Mouse (Mus musculus): Measurements from ENCODE around the gene Fam131a.
"Not testable (repeated sequence)": the region's sequence is repeated elsewhere in the genome, so short reads cannot be mapped to it uniquely, and the experiment has no call there.

Gene Fam131a

DNA sequence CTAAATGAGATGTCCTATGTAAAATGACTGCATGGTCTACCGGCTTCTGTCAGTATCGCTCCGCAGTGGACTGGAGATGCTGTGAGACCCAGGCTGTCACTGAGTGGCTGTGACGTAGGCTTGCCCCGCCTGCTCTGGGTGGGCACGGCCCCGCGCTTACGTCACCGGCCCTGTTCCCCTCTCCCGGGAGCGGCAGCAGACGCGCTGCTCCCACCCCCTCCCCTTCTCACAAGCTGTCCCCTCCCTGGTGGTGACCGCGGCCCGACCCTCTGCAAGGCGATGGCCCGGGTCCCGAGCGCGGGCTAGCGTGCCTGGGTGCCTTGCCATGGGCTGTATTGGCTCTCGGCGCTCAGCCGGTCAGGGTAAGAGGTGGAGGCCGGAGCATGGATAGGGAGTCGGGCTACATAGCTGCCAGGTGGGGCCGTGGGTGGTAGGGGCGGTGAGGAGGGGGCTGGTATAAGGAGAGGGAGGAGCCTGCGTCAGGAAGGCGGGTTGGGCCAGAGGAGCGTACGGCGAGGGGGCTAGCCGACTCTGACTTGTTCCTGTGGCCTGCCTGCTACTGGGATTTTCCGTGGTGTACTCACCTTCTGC is at the start of gene Fam131a:
TSS of gene Fam131a (plus strand) at position 131 of the 591 bp plus-strand sequence.
- peak; percentile 73 for DNase-seq (ENCODE audit: low read depth, low spot score)

DNA sequence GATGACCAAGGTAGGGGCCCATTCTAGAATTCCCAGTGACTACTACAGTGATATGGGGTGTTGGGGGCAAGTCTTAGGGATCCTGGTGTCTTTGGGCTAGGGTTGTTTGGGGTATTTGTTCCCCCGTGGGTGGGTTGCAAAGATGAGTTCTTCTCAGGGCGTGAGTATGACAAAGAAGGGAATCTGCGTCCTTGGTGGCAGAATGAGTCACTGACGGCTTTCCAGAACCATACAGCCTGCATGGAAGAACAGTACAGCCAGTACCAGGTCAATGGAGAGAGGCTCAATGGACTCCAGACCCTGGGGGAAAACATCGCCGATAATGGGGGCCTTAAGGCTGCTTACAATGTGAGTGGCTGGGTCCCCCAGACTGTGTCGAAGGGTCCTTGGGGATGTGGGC is 49.1 kb upstream of the Fam131a start:
- no peak for DNase-seq (ENCODE audit: low read depth, low spot score)

DNA sequence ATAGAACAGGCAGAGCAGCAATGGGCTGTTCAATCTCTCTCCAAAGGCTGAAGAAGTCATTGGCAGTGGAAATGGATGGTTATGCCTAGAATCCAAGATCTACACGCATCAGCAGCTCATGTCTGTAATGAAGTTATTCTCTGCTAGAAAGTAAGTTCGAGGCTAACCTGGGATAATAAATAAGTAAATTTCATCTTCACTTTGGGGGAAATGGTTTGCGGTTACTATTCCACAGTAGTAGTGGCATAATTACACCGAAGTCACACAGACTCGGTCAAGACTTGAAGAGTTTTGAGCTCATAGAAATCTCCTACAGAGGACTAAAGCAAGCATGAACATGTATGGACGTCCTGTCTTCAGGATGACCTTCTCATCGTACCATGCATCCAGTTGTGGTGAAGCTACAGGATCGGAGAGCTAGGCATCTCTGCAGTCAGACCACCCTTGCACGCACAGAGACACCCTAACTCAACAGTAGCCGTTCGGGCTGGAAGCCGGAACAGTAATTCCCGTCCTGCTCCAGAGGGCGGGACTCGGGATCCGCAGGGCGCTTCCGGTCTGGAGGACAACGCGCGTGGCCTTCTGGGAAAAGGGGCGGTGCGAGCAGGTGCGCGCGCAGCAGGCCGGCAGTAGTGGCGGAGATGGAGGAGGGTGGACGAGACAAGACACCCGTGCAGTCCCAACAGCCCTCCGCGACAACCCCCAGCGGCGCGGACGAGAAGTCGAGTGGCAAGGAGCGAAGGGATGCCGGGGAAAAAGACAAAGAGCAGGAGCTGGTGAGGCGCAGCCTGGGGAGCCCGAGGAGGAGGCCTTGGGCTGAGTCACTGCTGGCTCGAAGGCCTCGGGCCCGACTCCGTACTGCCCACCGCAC is 41.7 kb upstream of the Fam131a start, which contains the start of gene Psmd2:
TSS of gene Psmd2 (plus strand) at position 577 of the 871 bp plus-strand sequence.
- DNase-seq (ENCODE audit: low read depth, low spot score) = peak; percentile 92

DNA sequence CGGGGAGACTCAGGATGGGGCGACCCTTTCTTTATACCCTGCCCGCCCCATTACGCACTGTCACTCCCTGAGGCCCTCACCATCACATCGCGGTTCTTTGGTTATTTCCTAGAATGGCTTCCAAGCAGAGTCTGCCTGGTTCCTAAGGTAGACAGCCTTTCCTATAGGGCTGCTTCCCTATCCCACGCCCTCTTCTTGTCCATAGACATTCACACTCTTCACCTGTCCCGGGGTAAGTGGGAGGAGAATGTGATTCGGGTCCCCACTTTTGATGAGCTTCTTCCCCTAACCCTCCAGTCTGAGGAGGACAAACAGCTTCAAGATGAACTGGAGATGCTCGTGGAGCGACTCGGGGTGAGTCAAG is 41.1 kb upstream of the Fam131a start:
- no peak for DNase-seq (ENCODE audit: low read depth, low spot score)

DNA sequence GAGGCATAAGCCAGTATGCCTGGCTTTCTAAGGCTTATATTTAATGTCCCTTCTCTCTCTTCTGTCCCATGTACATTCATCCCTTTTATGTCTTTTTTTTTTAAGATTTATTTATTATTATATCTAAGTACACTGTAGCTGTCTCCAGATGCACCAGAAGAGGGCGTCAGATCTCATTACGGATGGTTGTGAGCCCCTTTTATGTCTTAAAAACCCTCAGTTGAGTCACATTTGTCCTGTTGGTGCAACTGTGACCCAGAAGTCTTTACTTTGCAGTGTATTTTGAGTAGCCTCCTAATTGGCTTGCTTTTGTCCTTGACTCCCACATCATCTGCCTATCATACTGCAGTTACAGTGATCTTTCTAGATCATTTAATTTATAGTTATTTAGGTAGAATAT is 39.7 kb upstream of the Fam131a start:
- no peak for DNase-seq (ENCODE audit: low read depth, low spot score)

DNA sequence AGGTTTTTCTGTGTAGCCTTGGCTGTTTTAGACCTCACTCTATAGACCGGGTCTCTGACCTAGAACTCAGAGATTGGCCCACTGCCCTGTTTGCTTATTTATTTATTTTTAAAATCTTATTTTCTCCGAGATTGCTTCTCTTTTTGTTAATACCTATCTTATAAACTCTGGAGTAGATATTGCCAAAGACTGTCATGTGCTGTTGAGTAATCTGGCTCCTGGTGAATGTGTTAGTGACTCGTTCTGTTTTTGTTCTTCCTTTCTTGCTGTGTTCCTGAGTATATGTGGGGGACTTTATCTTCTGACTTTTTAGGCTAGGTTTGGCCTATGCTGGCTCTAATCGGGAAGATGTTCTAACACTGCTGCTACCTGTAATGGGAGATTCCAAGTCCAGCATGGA is 35.4 kb upstream of the Fam131a start:
- DNase-seq (ENCODE audit: low read depth, low spot score) = no peak

DNA sequence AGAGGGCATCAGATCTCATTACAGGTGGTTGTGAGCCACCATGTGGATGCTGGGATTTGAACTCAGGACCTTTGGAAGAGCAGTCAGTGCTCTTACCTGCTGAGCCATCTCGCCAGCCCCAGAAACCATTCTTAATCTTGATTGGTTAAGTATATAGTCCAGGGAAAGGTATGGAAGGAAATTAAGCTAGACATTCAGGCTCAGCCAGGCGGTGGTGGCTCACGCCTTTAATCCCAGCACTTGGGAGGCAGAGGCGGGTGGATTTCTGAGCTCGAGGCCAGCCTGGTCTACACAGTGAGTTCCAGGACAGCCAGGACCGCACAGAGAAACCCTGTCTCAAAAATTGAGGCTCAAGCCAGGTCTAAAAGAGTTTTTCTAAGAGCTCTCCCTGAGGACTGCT is 25.0 kb upstream of the Fam131a start, which contains the start of gene Eif4g1:
TSS of gene Eif4g1 (plus strand) at position 301 of the 400 bp plus-strand sequence.
- not testable (repeated sequence) for DNase-seq (ENCODE audit: low read depth, low spot score)

DNA sequence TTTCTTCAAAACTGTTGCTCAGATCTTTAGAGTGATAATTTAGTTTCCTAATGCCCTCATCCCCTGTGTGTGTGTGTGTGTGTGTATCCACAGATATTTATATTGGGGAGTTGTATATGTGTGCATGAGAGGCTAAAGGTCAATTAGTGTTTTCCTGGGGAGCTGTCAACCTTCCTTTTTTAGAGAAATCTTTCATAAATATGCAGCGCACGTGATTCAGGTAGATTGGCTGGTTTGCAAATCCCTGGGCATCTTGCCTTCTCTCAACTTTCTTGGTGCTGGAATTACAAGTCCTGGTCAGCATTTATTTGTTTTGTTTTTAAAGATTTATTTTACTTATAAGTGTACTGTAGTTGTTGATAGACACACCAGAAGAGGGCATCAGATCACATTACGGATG is 22.8 kb upstream of the Fam131a start:
- DNase-seq (ENCODE audit: low read depth, low spot score) = no peak

DNA sequence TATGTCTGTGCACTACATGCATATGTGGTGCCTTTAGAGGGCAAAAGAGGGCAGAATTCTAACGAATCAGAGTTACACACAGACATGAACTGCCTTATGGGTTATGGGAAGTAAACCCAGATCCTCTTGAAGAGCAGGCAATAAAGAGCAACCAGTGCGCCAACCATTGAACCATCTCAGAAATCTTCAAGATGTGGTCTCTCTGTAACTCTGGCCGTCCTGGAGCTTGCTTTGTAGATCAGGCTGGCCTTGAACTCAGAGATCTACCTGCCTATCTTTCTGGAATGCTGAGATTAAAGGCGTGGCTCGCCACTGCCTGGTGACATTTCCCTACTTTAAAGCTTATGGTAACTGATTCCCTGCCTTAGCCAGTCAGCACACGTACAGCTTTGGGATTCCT is 21.2 kb upstream of the Fam131a start:
- DNase-seq (ENCODE audit: low read depth, low spot score) = no peak

DNA sequence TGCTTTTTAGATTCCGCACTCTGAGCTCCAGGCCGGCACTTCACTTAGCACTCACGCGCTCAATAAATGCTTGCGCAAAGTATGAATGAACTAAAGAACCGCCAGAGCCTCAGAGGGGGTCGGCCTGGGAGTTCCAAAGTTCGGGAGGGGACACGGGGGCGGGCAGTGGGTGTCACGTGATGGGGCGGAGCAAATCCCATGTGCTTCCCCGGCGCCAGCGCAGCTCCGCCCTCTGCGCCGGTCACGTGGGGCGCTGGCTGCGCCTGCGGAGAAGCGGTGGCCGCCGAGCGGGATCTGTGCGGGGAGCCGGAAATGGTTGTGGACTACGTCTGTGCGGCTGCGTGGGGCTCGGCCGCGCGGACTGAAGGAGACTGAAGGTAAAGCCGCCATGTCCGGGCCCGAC is 20.5 kb upstream of the Fam131a start:
- peak; percentile 85 for DNase-seq (ENCODE audit: low read depth, low spot score)

DNA sequence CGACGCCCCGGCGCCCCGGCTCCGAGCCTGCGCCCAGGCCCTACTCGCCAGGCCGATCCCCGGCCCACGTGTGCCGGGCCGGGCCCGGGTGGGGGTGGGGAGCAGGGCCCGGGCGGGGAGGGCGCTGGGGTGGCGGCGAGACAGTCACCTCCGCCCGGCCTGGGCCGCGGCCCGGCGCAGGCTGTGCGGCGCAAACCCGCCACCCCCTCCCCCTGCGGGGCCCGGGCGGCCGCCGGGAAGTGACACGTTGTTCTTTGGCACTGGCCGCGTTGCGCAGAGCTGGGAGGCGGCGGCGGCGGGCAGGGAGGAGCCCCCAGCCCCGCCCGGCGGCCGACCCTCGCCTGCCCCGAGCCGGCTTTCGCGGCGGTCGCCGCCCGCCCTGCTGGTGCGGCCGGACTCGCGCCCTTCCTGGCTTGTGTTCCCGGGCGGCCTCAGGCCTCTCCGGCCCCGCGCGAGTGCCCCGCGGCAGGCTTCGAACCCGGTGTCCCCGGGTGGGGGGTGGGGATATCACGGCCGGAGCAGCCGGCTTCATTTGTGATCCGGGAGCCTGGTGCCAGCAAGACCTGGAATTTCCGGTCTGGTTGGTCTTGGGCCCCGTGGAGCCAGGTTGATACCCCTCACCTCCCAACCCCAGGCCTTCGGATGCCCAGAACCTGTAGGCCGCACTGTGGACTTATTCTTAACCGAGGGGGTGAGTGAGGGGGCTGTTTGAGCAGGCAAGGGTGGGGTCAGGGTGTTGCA is 19.9 kb upstream of the Fam131a start:
- DNase-seq (ENCODE audit: low read depth, low spot score) = no peak

DNA sequence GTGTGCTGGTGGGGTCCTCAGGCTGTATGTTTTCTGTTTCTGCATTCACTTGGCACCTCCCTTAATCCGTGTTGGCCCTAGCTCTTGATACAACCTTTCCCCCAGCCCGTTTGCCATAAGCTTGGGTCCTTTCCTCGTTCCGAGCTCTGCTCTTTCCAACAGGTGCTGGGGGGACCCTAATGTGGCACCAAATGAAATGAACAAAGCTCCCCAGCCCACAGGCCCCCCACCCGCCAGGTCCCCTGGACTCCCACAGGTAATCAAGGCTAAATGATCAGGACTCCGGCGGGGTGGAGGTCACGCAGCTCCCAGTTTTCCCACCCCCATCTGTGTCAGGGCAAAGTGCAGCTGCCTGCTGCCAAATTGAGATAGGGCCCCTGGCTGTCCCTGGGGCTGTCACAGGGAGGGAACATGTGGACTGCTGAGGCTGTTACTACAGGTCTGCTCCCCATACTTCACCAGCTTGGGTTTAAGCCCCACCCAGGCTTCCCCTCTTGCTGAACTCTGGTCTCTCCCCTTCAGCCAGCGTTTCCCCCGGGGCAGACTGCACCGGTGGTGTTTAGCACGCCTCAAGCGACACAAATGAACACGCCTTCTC is 19.2 kb upstream of the Fam131a start:
- no peak for DNase-seq (ENCODE audit: low read depth, low spot score)

DNA sequence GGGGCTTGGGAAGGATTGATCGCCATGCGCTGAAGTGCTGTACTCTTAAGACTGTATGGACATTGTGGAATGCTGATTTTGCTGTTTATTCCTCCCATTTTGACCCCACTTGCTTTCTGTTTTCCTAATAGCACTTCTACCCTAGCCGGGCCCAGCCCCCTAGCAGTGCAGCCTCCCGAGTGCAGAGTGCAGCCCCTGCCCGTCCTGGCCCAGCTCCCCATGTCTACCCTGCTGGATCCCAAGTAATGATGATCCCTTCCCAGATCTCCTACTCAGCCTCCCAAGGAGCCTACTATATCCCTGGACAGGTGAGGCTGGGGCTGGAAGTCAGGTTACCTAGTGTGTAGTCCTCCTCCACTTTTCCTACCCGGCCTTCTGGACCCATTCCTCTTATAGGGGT is 17.8 kb upstream of the Fam131a start:
- DNase-seq (ENCODE audit: low read depth, low spot score) = no peak

DNA sequence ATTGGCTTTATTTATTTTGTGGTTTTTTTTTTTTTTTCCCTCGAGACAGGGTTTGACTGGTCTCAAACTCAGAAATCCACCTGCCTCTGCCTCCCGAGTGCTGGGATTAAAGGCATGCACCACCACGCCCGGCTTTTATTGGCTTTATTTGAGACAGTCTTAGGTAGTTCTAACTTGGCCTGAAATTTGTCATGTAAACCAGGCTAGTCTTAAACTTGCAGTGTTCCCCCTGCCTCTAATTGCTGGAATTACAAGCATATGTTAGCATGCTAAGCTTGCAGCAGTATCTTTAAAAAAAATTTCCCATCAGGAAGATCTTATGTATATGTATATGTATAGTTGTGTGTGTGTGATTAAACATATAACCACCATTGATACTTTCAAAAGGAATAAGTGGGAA is 16.3 kb upstream of the Fam131a start:
- DNase-seq (ENCODE audit: low read depth, low spot score) = no peak

DNA sequence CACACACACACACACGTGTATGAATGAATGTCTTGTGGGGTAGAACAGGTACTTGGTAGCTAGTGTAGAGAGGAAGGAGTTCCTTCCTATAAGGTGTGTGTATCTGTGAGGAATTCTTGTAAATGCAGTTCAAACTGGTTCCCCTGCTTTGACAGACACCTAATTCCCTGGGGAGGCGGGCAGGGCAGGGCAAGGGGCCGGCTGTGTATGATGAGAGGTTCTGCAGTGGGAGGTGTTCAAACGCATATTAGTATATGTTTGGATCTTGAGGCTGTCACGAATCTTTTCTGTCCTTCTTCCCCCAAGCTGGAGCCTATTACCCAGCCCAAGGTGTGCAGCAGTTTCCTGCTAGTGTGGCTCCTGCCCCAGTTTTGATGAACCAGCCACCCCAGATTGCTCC is 15.7 kb upstream of the Fam131a start:
- DNase-seq (ENCODE audit: low read depth, low spot score) = no peak

DNA sequence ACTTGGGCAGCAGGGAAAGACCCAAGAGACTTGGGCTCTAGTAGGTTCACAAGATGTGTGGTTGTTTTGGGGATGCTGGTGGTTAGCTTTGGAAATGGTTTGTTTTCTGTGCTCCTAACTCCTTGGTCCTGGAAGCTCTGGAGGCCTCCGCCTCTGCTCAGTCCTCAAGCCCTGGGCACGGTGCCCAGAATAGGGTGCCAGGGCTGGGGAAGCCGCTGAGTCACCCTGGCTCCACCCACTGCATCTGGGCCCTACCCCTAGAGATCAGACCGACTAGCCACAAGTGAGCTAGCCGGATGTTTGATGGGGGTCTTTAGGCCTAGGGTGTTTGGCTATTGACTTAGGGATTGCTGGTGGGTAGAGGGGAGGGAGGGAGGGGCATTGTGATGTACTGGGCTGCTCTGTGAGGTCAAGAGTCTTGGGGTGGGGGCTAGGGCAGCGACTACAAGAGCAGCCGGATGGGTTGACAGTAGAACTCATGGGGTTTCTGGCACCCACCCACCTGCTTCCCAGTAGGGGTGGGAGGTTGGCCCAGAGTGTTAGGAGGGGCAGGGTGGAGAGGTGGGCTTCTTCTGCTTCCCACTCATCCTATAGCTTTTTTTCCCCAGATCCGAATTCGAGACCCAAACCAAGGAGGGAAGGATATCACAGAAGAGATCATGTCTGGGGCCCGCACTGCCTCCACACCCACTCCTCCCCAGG is 14.9 kb upstream of the Fam131a start:
- DNase-seq (ENCODE audit: low read depth, low spot score) = no peak

DNA sequence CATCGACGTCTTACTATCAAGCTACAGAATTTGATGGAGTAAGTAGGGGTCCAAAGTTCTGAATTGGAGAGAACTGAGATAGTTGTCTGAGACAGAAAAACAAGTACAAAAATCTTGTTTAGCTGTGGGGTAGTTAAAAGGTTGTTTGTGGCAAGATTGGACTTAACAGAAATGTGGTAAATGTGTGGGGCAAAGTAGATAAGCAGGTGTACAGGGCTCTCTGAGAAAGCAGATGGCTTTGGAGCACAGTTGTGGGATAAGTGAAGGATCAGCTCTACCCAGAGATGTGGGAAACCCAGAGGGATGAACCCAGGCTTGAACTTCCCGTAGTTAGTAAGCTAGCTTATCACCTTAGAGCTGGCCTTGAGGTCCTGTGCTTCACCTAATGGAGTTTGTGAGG is 2.3 kb upstream of the Fam131a start:
- no peak for DNase-seq (ENCODE audit: low read depth, low spot score)

DNA sequence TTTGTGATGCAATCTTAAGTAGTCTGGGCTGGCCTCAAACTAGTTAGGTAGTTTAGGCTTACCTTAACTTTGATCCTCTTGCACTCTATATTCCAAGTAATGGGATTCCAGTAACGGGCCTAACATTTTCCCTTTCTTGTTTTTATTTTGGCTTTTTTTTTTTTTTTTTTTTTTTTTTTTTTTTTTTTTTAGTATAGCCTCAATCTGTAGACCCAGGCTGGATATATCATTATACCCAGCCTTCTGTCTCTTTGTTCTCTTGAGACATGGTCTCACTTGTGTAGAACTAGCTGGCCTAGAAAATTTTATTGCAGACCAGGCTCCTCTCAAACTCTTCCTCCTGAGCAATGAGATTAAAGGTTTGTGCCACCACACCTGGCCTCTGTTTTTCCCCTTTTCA is 1.4 kb upstream of the Fam131a start:
- DNase-seq (ENCODE audit: low read depth, low spot score) = no peak

DNA sequence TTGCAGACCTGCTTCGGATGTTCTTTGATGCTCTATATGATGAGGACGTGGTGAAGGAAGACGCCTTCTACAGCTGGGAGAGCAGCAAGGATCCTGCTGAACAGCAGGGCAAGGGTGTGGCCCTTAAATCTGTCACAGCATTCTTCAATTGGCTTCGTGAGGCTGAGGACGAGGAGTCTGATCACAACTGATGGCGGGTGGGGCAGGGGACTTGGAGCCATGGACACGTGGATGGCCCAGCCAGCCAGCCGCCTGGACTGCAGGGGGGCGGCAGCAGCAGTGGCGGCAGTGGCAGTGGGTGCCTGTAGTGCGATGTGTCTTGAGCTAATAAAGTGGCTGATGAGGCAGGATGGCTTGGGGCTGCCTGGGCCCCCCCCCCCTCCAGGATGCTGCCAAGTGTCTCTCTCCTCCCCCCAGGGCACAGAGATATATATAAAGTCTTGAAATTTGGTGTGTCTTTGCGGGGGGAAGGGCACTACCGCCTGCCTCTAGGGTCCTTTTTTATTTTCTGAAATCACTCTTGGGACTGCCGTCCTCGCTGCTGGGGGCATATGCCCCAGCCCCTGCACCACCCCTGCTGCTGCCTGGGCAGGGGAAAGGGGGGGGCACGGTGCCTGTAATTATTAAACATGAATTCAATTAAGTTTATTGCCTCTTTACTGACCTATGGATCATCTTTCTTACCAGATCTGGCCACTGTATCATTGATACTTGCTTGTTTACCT is 638 bp upstream of the Fam131a start:
- no peak for DNase-seq (ENCODE audit: low read depth, low spot score)

DNA sequence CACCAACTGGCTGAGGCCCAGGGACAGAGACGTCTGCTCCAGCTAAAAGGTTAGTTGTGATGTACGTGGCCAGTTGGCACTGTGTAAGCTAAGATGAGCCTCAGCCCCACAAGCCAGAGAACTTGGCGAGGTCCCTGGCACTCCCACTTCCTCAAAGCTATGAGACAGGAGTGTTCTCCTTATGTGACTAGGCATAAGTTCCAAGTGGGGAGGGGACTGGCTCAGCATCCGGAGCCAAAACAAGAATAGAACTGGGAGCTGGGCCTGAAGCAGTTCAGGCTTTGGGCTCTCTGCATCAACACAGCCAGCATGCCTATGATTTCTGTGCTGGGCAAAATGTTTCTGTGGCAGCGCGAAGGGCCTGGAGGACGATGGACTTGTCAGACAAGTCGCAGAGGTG is 1.7 kb downstream of the Fam131a start:
- DNase-seq (ENCODE audit: low read depth, low spot score) = no peak

All from retina, postnatal 7 days (tissue).